ENCODE assay signal across 11 mouse cellular contexts in genomic region chr17:25656142-25656825, GRCm38 (mm10).
DNase-seq lines count a peak whose midpoint lies in the region; ATAC-seq and TF ChIP-seq lines count a peak whose summit lies in the region.
"Had no signal": no experiment of that assay in that cellular context is flagged by ENCODE, and none has a peak within 500 bp of the region (broad histone marks: within the 10 kb centered on the region; RNA-seq: fewer than 3 reads in every experiment).

No protein-coding gene starts in this region.

- no peaks in the 10 kb centered on the region for H3K4me1 ChIP-seq in embryonic facial prominence, embryonic 11.5 days (ENCODE audit: control insufficient read depth, insufficient read depth, low read length)
- peaks cover 18% of the 10 kb centered on the region for H3K4me1 ChIP-seq in hindbrain, embryonic 12.5 days
- peaks cover 31% of the 10 kb centered on the region for H3K4me1 ChIP-seq in neural tube, embryonic 12.5 days

- no peak for TF ChIP-seq CTCF in layer of hippocampus, adult 2 months (conservative IDR thresholded peaks at IDR 0.05)

- H3K27ac ChIP-seq in layer of hippocampus, adult 2 months, result peak overlapping the region; percentile 66
- no peak overlapping the region for H3K27ac ChIP-seq in embryonic facial prominence, embryonic 11.5 days (replicated peaks; ENCODE audit: low read depth, low read length)
- H3K27ac ChIP-seq in hindbrain, embryonic 12.5 days, result peak overlapping the region; percentile 67; the same call in 1 of the 2 replicates
- H3K27ac ChIP-seq in neural tube, embryonic 12.5 days, result 0 out of 2 replicates have a peak overlapping the region, but pooled peaks have one; percentile 3
- H3K27ac ChIP-seq: gastrocnemius, adult 2 months had no signal

- no peak overlapping the region for H3K4me3 ChIP-seq in layer of hippocampus, adult 2 months
- no peak overlapping the region for H3K4me3 ChIP-seq in embryonic facial prominence, embryonic 11.5 days (ENCODE audit: low read depth, low read length)
- no peak overlapping the region for H3K4me3 ChIP-seq in hindbrain, embryonic 12.5 days
- no peak overlapping the region for H3K4me3 ChIP-seq in neural tube, embryonic 12.5 days
- H3K4me3 ChIP-seq: gastrocnemius, adult 2 months had no signal

- peak overlapping the region; percentile 15; the same call in 1 of the 2 replicates for H3K9ac ChIP-seq in embryonic facial prominence, embryonic 11.5 days (replicated peaks; ENCODE audit: low read length)
- peak overlapping the region; percentile 33 for H3K9ac ChIP-seq in hindbrain, embryonic 12.5 days
- H3K9ac ChIP-seq in neural tube, embryonic 12.5 days, result peak overlapping the region; percentile 14; the same call in 1 of the 2 replicates

- ATAC-seq in embryonic facial prominence, embryonic 11.5 days (replicated peaks; ENCODE audit: insufficient number of reproducible peaks, low FRiP score, low TSS enrichment, low read depth), result 0 out of 2 replicates have a peak, but pooled peaks have one; percentile 27
- peak; percentile 66 for ATAC-seq in hindbrain, embryonic 12.5 days (ENCODE audit: low FRiP score)
- peak; percentile 78; the same call in 1 of the 2 replicates for ATAC-seq in neural tube, embryonic 12.5 days (ENCODE audit: low FRiP score, low read depth)

- H3K9me3 ChIP-seq in embryonic facial prominence, embryonic 11.5 days (replicated peaks; ENCODE audit: control insufficient read depth, low read length), result no peaks in the 10 kb centered on the region
- no peaks in the 10 kb centered on the region for H3K9me3 ChIP-seq in hindbrain, embryonic 12.5 days (replicated peaks)
- no peaks in the 10 kb centered on the region for H3K9me3 ChIP-seq in neural tube, embryonic 12.5 days

- no peaks in the 10 kb centered on the region for H3K27me3 ChIP-seq in embryonic facial prominence, embryonic 11.5 days (ENCODE audit: control insufficient read depth, insufficient read depth, low read length)
- no peaks in the 10 kb centered on the region for H3K27me3 ChIP-seq in hindbrain, embryonic 12.5 days
- no peaks in the 10 kb centered on the region for H3K27me3 ChIP-seq in neural tube, embryonic 12.5 days (replicated peaks)

- 74% methylated on average over 12 of the region's 12 CpGs for WGBS in embryonic facial prominence, embryonic 11.5 days
- 56% methylated on average over 12 of the region's 12 CpGs for WGBS in hindbrain, embryonic 12.5 days
- WGBS in neural tube, embryonic 12.5 days, result 59% methylated on average over 12 of the region's 12 CpGs

- DNase-seq in layer of hippocampus, adult 2 months (ENCODE audit: low spot score in 2 of 2), result no peak
- no peak for DNase-seq in layer of hippocampus, adult 9-11 months
- DNase-seq in embryonic facial prominence, embryonic 11.5 days (ENCODE audit: low spot score), result no peak
- no peak for DNase-seq in frontal cortex, postnatal 25 days (ENCODE audit: low spot score in 2 of 2)
- no peak for DNase-seq in retina, embryonic 14.5 days (ENCODE audit: low spot score)
- DNase-seq: cerebellum, adult 18-20 months; gastrocnemius, adult 2 months; kidney, postnatal 14 days; liver had no signal

- no peaks in the 10 kb centered on the region for H3K36me3 ChIP-seq in embryonic facial prominence, embryonic 11.5 days (replicated peaks; ENCODE audit: control insufficient read depth, insufficient read depth, low read depth, low read length)
- H3K36me3 ChIP-seq in hindbrain, embryonic 12.5 days, result 0 out of 2 replicates have a peak, but pooled peaks cover 6% of the 10 kb centered on the region
- peaks cover 4% of the 10 kb centered on the region; the same call in 1 of the 2 replicates for H3K36me3 ChIP-seq in neural tube, embryonic 12.5 days

- no peak overlapping the region for H3K4me2 ChIP-seq in embryonic facial prominence, embryonic 11.5 days (ENCODE audit: low read depth, low read length)
- no peak overlapping the region for H3K4me2 ChIP-seq in hindbrain, embryonic 12.5 days (replicated peaks)
- no peak overlapping the region for H3K4me2 ChIP-seq in neural tube, embryonic 12.5 days (replicated peaks)

Comparison
In these comparisons a context has a peak if more than half of its experiments do, and no peak if none do; other contexts are left out.
1. ATAC-seq: peak in every context shown above with its lines; median percentile 78 in neural tube, embryonic 12.5 days; 66 in hindbrain, embryonic 12.5 days; 27 in embryonic facial prominence, embryonic 11.5 days.